Mouse (Mus musculus): ENCODE results near the gene Hist1h2ao. TPM values are rescaled to one million over a fixed set of nuclear protein-coding genes. Genes with fewer than 3 reads are reported as not detected.
"Not testable (repeated sequence)": the region's sequence is repeated elsewhere in the genome, so short reads cannot be mapped to it uniquely, and the experiment has no call there.

Hist1h2ao gene
- polyA plus RNA-seq, 1 experiment from 2014 or later, result not detected

DNA sequence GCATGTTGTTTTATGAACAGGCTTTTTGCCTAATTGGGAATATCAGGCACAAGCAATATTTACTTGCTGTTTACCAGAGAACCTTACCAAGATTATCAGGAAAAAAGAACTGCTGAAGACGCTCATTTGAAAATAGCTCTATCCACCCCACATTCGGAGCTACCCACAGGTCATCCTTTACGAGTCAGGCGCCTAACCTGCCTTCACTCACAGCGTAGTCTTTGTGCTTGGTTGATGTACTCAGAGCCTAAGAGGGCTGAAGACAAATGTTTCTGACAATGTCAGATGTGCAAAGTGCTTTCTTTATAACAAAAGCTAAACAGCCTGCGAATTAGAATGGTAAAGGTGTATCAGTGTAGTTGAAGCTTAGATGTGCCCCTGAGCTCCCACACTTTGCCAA is 26.0 kb upstream of the Hist1h2ao start:
- ATAC-seq (ENCODE audit: low FRiP score, low TSS enrichment), result no peak
- Histone ChIP-seq H3K9ac (replicated peaks; ENCODE audit: low read length) (peak overlapping the region; percentile 63), H3K9me3 (ENCODE audit: low read length) (no peaks in the 10 kb centered on the region), H3K4me1 (ENCODE audit: insufficient read depth, low read length) (peaks cover 45% of the 10 kb centered on the region), H3K36me3 (ENCODE audit: insufficient read depth, low read length) (no peaks in the 10 kb centered on the region), H3K4me3 (ENCODE audit: low read length) (no peak overlapping the region), H3K27me3 (ENCODE audit: insufficient read depth, low read length) (no peaks in the 10 kb centered on the region), H3K27ac (ENCODE audit: low read length) (peak overlapping the region; percentile 91), H3K4me2 (replicated peaks; ENCODE audit: low read depth, low read length) (peak overlapping the region; percentile 51)
- WGBS, result 26% methylated on average over 6 of the region's 6 CpGs

DNA sequence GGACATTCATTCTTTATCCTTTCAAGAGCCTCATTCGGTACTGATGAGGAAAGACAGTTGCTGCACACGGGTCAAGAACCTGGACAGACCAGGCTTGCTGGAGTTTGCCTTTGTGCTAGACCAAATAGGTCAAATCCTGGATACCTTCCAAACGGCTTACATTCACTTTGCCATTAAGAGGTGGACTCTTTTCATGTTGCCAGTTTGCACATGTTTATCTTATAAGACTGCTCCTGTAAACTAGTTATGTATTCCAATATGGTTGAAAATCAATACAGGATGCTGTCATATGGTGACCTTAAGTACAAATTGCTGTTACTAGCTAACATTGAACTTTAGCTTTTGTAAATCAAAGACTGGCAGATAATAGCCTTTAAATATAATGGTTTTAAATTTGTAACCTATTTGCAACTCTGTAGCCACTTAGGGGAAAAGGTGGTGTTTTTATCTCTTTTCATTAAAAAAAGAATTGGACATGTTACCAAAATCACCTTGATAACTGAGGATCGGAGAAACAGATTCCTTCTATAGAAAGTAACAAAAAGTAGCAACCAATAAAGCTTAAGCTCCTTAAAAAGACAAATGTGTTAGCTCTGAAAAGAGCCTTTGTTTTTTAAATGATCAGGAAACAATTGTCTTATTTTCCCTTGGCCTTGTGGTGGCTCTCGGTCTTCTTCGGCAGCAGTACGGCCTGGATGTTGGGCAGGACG is 23.9 kb upstream of the Hist1h2ao start:
- Histone ChIP-seq H3K4me3 (ENCODE audit: low read length) (peak overlapping the region; percentile 44), H3K27ac (ENCODE audit: low read length) (peak overlapping the region; percentile 90), H3K36me3 (ENCODE audit: insufficient read depth, low read length) (no peaks in the 10 kb centered on the region), H3K4me1 (ENCODE audit: insufficient read depth, low read length) (peaks cover 41% of the 10 kb centered on the region), H3K9me3 (ENCODE audit: low read length) (no peaks in the 10 kb centered on the region), H3K9ac (replicated peaks; ENCODE audit: low read length) (peak overlapping the region; percentile 70), H3K4me2 (replicated peaks; ENCODE audit: low read depth, low read length) (peak overlapping the region; percentile 55), H3K27me3 (ENCODE audit: insufficient read depth, low read length) (no peaks in the 10 kb centered on the region)
- WGBS, result 8% methylated on average over 8 of the region's 8 CpGs
- no peak for ATAC-seq (ENCODE audit: low FRiP score, low TSS enrichment)

DNA sequence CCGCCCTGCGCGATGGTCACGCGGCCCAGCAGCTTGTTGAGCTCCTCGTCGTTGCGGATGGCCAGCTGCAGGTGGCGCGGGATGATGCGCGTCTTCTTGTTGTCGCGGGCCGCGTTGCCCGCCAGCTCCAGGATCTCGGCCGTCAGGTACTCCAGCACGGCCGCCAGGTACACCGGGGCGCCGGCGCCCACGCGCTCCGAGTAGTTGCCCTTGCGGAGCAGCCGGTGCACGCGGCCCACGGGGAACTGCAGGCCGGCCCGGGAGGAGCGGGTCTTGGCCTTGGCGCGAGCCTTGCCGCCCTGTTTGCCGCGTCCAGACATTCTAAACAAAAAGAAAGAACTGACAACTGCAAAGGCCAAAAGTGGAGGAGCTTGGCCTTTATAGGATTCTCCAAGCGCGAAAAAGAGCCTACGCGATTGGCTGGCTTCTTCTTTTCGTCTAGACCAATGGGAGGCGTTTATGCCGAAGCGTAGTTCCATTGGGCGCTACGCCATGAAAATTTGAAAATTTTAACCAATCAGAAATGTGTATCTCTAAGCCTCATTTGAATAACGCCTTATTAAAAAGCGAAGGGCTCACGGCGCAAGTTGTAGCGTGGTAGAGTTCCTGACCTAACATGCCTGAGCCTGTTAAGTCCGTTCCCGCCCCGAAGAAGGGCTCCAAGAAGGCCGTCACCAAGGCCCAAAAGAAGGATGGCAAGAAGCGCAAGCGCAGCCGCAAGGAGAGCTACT is 23.2 kb upstream of the Hist1h2ao start, which contains the start of the genes Hist1h2an and Hist1h2bp:
Gene Hist1h2an (minus strand): TSS at position 320 of the 731 bp plus-strand sequence.
Gene Hist1h2bp (plus strand): TSS at position 563 of the 731 bp plus-strand sequence.
- H3K4me2 ChIP-seq (replicated peaks; ENCODE audit: low read depth, low read length), result peak within 1 kb of the TSS; percentile 55

DNA sequence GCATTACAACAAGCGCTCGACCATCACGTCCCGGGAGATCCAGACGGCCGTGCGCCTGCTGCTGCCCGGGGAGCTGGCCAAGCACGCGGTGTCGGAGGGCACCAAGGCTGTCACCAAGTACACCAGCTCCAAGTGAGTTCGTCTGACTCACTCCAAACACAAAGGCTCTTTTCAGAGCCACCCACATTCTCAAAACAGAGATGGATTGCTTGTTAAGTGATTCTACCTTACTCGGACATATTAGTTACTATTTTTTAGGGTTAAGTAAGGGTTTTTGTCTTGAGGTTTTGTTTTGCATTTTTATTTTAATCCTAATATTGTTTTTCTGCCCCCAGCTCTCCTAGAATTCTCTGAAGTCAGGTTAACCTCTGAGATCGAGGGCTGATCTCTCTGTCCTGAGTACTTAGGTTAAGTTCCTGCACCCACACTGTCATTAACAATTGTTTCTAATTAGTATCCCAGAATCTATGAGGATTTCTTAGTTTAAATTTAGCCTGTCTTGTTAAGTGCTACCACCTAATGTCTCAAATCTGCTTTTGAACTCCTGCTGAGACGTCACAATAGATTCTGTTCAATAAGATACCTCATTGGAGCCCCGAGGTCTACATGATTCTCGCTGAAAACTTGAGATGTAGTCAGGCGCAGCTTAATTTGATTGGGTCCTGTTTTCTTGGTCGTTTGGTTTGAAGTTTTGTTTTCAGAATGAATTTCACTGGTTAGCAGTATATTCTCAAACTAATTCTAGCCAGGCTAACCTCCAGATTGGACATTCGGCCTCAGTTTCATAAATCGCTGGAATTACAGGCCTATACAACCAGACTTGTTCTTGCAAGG is 22.3 kb upstream of the Hist1h2ao start:
- WGBS, result 19% methylated on average over 14 of the region's 21 CpGs
- no peaks in the 10 kb centered on the region for H3K27me3 ChIP-seq (ENCODE audit: insufficient read depth, low read length)
- peak overlapping the region; percentile 77 for H3K27ac ChIP-seq (ENCODE audit: low read length)

More for the DNA sequence above, 23.2 kb upstream of the Hist1h2ao start, which contains the start of the genes Hist1h2an and Hist1h2bp:
- peak; percentile 96 for ATAC-seq (ENCODE audit: low FRiP score, low TSS enrichment)
- under 1% methylated on average over 36 of the region's 63 CpGs for WGBS
- H3K9ac ChIP-seq (replicated peaks; ENCODE audit: low read length), result peak within 1 kb of the TSS; percentile 70
- H3K4me3 ChIP-seq (ENCODE audit: low read length), result peak within 1 kb of the TSS; percentile 44
- H3K27ac ChIP-seq (ENCODE audit: low read length), result peak within 1 kb of the TSS; percentile 90
- not testable (repeated sequence) for H3K9me3 ChIP-seq (ENCODE audit: low read length); H3K36me3 ChIP-seq (ENCODE audit: insufficient read depth, low read length); H3K27me3 ChIP-seq (ENCODE audit: insufficient read depth, low read length)
- peaks cover 40% of the 10 kb centered on the region for H3K4me1 ChIP-seq (ENCODE audit: insufficient read depth, low read length)

DNA sequence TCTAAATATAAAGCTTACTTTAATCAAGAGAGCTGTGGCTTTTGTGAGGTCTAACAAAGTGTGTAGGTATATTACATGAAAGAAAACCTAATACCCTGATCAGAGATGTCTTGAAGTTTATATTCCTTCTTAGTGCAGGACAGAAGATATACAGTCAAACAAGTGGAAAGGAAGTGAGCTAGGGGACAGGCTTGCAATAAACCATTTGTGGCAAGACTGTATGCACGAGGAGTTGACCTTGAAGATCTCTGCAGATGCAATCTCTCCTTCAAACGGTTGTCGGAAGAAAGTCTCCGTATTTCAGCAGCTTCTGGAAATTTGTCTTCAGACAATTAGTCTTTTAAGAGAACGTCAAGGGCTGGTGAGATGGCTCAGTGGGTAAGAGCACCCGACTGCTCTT is 20.3 kb upstream of the Hist1h2ao start:
- no peak for ATAC-seq (ENCODE audit: low FRiP score, low TSS enrichment)
- no peak overlapping the region for H3K27ac ChIP-seq (ENCODE audit: low read length)
- WGBS, result 41% methylated on average over 6 of the region's 6 CpGs

More for the DNA sequence above, 22.3 kb upstream of the Hist1h2ao start:
- peak overlapping the region; percentile 55 for H3K9ac ChIP-seq (replicated peaks; ENCODE audit: low read length)
- H3K4me2 ChIP-seq (replicated peaks; ENCODE audit: low read depth, low read length), result peak overlapping the region; percentile 48
- ATAC-seq (ENCODE audit: low FRiP score, low TSS enrichment), result 0 out of 2 replicates have a peak, but pooled peaks have one; percentile 8
- peaks cover 33% of the 10 kb centered on the region for H3K4me1 ChIP-seq (ENCODE audit: insufficient read depth, low read length)
- peak overlapping the region; percentile 21 for H3K4me3 ChIP-seq (ENCODE audit: low read length)
- H3K9me3 ChIP-seq (ENCODE audit: low read length), result no peaks in the 10 kb centered on the region
- no peaks in the 10 kb centered on the region for H3K36me3 ChIP-seq (ENCODE audit: insufficient read depth, low read length)

DNA sequence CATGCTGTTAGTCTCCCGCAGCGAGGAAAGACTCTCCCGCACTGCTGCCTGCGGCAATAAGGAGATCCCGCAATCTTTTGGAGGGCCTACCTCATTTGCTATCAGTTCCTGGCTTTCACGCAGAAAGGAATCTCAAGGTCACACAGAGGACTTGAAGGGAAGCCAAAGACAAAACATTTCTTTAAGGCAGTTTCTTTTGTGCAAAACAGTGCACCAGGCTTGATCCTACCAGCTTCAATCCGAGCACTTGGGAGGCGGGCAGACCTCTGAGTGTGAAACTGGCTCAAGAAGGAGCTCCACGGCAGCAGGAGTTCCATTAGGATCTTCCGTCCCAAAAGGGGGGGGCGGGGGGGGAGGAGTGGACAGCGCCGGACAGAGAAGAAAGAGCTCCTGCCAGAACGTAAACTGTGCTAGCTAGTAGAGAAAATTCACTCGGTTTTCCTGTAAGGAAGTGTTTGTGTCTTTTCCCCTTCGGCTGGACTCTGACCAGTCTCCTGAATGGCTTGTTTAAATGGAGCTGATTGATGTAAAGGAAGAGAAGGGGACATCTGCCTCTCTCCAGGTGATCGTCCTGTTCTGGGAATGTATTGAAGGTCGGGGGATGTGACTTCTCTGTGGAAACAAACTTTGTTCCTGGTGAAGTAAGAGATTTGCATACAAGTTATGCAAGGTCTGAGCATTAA is 19.5 kb upstream of the Hist1h2ao start:
- H3K4me1 ChIP-seq (ENCODE audit: insufficient read depth, low read length), result peaks cover 19% of the 10 kb centered on the region
- H3K27me3 ChIP-seq (ENCODE audit: insufficient read depth, low read length), result no peaks in the 10 kb centered on the region
- H3K4me3 ChIP-seq (ENCODE audit: low read length), result peak overlapping the region; percentile 22
- 10% methylated on average over 17 of the region's 18 CpGs for WGBS
- no peaks in the 10 kb centered on the region for H3K9me3 ChIP-seq (ENCODE audit: low read length)
- H3K27ac ChIP-seq (ENCODE audit: low read length), result no peak overlapping the region
- H3K9ac ChIP-seq (replicated peaks; ENCODE audit: low read length), result peak overlapping the region; percentile 58
- no peaks in the 10 kb centered on the region for H3K36me3 ChIP-seq (ENCODE audit: insufficient read depth, low read length)
- no peak for ATAC-seq (ENCODE audit: low FRiP score, low TSS enrichment)
- H3K4me2 ChIP-seq (replicated peaks; ENCODE audit: low read depth, low read length), result peak overlapping the region; percentile 50

More for the DNA sequence above, 20.3 kb upstream of the Hist1h2ao start:
- no peak overlapping the region for H3K9ac ChIP-seq (replicated peaks; ENCODE audit: low read length)
- H3K9me3 ChIP-seq (ENCODE audit: low read length), result no peaks in the 10 kb centered on the region
- H3K4me2 ChIP-seq (replicated peaks; ENCODE audit: low read depth, low read length), result no peak overlapping the region
- H3K36me3 ChIP-seq (ENCODE audit: insufficient read depth, low read length), result no peaks in the 10 kb centered on the region
- no peak overlapping the region for H3K4me3 ChIP-seq (ENCODE audit: low read length)
- H3K27me3 ChIP-seq (ENCODE audit: insufficient read depth, low read length), result no peaks in the 10 kb centered on the region
- H3K4me1 ChIP-seq (ENCODE audit: insufficient read depth, low read length), result peaks cover 23% of the 10 kb centered on the region

DNA sequence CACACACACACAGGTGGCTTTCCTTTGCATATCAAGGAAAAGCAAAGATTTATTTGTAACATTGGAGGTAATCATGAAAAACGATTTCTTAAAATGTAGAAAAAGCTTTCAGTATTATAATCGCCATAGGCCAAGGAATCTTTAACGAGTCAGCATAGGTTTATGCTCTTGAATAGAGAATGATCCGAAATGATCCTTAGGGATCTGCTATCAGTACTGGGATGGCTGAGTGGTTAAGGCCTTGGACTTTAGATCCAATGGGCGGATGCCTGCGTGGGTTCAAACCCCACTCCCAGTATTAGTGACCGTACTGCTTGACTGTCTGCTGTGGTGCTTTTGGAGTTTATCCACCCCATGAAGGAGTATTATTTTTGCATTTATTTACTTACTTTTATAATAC is 14.7 kb upstream of the Hist1h2ao start:
- Histone ChIP-seq H3K27me3 (ENCODE audit: insufficient read depth, low read length) (no peaks in the 10 kb centered on the region), H3K9ac (replicated peaks; ENCODE audit: low read length) (no peak overlapping the region)
- WGBS, result 95% methylated on average over 7 of the region's 7 CpGs

DNA sequence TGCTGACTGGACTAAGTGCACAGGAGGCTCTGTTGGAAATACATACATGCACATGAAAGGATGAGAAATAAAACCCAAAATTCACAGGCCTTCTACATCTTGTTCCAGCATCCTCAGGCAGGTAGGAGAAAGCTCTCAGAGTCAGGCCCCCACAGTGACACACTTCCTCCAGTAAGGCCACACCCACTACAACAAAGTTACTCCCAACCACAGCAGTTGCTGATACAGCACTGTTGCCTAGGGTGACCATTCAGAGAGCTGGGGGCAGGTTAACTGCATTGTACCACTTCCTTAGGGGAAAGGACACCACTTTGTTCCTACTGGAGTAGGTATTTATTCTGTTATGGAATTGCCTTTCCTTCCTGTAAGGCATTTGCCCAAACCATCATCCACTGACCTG is 13.1 kb upstream of the Hist1h2ao start:
- H3K4me2 ChIP-seq (replicated peaks; ENCODE audit: low read depth, low read length); H3K9ac ChIP-seq (replicated peaks; ENCODE audit: low read length); H3K27ac ChIP-seq (ENCODE audit: low read length); ATAC-seq (ENCODE audit: low FRiP score, low TSS enrichment); H3K4me3 ChIP-seq (ENCODE audit: low read length); H3K4me1 ChIP-seq (ENCODE audit: insufficient read depth, low read length); H3K36me3 ChIP-seq (ENCODE audit: insufficient read depth, low read length); H3K27me3 ChIP-seq (ENCODE audit: insufficient read depth, low read length); H3K9me3 ChIP-seq (ENCODE audit: low read length): not testable (repeated sequence)

More for the DNA sequence above, 14.7 kb upstream of the Hist1h2ao start:
- Histone ChIP-seq H3K4me1 (ENCODE audit: insufficient read depth, low read length) (peaks cover 5% of the 10 kb centered on the region; the same call in 1 of the 2 replicates), H3K4me3 (ENCODE audit: low read length) (no peak overlapping the region), H3K4me2 (replicated peaks; ENCODE audit: low read depth, low read length) (no peak overlapping the region), H3K27ac (ENCODE audit: low read length) (no peak overlapping the region), H3K9me3 (ENCODE audit: low read length) (no peaks in the 10 kb centered on the region), H3K36me3 (ENCODE audit: insufficient read depth, low read length) (no peaks in the 10 kb centered on the region)
- no peak for ATAC-seq (ENCODE audit: low FRiP score, low TSS enrichment)

DNA sequence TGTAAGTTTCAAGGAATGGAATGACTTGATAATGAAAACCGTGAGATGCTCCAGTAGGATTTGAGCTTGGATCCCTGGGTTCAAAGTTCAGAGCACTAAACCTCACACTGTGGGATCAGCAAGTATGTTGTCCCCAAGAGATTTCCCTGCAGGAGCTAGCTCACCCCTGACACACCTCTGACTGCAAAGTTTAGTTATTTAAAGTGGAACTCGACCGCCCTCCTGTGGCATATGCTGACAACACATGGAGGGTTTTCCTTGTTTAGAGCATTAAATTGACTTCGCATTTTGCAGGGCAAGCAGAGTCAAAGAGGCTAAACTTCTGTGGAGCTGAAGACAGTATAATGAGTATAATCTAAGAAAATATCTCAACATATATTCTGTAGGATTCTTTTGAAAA is 7.2 kb upstream of the Hist1h2ao start:
- WGBS, result no CpG with 5 or more reads among the region's 4 CpGs

More for the DNA sequence above, 7.2 kb upstream of the Hist1h2ao start:
- H3K4me1 ChIP-seq (ENCODE audit: insufficient read depth, low read length); H3K4me2 ChIP-seq (replicated peaks; ENCODE audit: low read depth, low read length); H3K27ac ChIP-seq (ENCODE audit: low read length); H3K36me3 ChIP-seq (ENCODE audit: insufficient read depth, low read length); H3K9me3 ChIP-seq (ENCODE audit: low read length); H3K4me3 ChIP-seq (ENCODE audit: low read length); H3K27me3 ChIP-seq (ENCODE audit: insufficient read depth, low read length); H3K9ac ChIP-seq (replicated peaks; ENCODE audit: low read length): not testable (repeated sequence)
- ATAC-seq (ENCODE audit: low FRiP score, low TSS enrichment), result peak; percentile 79
